Mouse (Mus musculus): Measurements from ENCODE around the gene Colq. TPM values are rescaled to one million over a fixed set of nuclear protein-coding genes. Genes with fewer than 3 reads are reported as not detected.

The Colq gene
- polyA plus RNA-seq, 1 experiment: 0.36 TPM

DNA sequence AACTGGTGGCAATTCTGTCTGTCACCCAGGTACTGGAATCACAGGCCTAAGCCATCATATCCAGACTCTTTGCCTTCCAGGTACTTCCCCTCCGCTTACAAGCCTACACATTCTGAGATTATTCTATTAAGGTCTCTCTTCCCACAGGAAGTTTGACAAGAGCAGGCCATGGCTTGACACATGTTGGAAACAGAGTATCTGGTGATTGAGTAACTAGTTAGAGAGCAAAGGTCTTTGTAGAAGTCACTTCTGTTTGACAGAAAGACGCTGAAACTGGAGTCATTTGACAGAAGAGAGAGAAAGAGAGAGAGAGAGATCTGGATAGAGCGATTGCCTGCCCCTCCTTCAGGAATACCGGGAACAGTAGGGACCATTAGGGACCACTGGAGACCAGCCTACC, 60.3 kb downstream of the Colq start:
- no peak for DNase-seq (ENCODE audit: low read depth)

DNA sequence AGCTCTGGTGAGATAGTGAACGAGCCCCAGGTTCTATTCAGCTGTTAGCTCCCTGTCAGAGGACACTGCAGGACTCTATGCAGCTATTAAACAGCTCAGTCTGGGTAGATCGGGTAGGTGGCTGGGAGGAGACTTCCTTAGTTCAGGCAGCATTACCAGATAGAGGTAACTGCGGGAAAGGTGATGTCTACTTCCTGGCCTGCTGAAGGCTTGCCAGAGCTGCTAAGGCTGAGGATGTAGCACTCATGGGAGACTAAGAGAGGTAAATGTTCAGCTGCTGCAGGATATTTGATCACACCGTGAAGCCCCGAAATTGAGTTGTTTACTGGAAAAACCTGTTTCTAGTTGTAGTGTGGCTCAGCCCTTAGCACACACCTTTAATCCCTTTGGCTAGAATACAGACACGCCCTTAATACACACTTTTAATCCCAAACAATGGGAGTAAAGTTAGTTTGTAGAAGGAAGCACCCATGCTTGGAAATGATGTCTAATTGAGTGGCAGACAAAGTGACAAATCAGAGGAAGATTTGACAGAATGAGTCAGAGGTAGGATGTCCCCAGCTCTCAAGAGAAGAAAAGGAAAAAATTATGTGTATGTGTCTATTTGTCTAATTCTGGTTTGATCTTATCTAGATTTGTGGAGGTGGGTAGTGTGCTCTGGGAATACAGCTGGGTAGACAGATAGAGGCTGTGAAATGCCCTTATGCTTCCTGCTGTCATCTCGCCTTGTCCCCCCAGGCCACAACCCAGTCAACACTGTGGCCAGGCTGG, 65.9 kb downstream of the Colq start:
- DNase-seq (ENCODE audit: low read depth): no peak

DNA sequence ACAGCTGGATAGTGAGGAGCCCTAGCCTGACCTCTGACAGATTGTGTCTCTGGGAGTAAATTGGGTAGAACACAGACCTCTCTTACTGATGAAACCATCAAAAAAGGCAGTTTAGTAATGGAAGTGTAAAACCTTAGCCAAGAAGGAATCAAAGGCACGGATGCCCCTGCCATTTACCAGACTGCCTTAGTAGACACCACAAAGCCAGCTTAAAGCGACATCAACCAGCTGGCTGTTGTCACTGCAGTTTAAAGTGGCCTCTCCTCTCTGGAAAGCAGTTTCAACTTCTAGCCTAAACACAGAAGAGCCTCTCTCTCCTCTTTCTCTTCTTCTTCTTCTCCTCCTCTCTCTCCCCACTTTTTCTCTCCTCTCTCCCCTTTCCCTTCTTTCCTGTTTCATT, 69.8 kb downstream of the Colq start:
- no peak for DNase-seq (ENCODE audit: low read depth)

DNA sequence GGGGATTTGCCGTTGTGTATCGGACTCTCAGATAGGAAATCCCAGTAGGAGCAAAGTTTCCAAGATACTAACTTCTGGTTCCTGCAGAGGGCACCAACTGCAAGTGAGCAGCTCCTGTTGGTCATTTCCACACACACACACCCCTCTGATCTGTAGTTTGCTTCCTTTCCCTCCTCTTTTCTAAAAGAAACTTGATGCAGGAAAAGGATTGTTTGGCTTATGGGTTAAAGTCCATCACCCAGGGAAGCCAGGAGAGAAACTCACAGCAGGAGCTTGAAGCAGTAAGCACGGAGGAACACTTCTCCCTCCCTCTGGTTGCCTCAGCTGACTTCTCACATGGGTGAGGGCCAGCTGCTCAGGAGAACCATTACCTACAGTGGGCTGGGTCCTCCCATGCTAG, 72.0 kb downstream of the Colq start:
- DNase-seq (ENCODE audit: low read depth): no peak

GRCm38 (mm10) chr14:31515895-31516294, 75.2 kb downstream of the Colq start:
- DNase-seq (ENCODE audit: low read depth): peak; percentile 54

DNA sequence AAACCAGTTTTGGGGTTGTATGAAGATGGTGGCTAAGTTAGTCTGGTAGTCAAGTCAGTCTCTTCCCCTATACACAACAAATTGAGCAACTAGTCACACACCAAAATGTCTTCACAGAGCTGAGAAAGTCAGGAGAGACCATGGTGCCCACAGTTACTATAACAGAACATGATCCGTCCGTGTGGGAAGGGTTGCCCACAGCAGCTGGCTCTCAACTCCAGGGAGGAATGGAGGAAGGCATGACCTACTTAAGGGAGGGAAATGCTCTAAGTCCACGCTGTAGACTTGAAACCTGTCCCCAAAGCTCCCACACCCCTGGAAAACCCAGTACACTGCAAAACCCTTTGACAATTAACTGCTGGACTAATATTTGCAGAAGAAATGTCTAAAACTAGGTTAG, 80.8 kb downstream of the Colq start:
- no peak for DNase-seq (ENCODE audit: low read depth)

GRCm38 (mm10) chr14:31509911-31510310, 81.2 kb downstream of the Colq start:
- no peak for DNase-seq (ENCODE audit: low read depth)

GRCm38 (mm10) chr14:31506456-31506855, 84.7 kb downstream of the Colq start:
- no peak for DNase-seq (ENCODE audit: low read depth)

DNA sequence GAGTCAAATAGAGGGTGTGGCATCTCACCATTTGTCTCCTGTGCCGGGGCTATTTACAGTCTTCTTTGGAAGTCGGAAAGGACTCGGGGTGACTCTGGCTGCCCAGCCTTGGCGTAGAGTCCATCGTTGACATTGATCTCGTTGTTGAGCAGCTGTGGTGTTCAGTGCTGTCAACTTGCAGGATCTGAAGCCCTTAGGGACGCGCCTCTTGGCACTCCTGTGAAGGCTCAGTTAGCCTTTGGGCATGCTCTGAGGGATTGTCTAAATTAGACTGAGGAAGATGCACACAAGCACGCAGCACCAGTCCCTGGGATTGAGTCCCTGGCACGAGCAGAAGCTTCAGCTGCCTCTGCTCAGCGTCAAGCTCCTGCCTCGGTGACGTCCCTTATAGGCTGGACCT, 87.7 kb downstream of the Colq start:
- no peak for DNase-seq (ENCODE audit: low read depth)

- DNase-seq (ENCODE audit: low read depth): no peak
These were observed 91.6 kb downstream of the Colq start for GRCm38 (mm10) chr14:31499526-31499925.

DNA sequence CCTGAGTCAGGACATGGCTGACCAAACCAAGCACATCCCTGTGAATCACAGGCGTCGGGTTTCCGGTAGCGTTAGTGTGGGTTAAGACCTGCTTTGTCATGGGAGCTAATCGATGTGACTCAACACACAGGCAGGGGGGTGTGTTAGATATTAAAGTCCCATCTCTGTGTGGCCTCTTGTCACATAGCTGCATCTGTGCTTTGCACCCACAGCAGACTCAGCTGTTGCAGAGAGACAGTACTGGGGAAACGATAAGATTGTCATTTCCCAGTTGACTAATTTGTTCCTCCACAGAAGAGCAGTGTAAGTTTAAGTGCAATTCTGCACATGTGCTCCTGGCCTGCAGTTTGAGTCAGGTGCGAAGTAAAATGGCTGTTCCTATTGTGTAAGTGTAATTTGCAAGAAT, 94.9 kb downstream of the Colq start:
- no peak for DNase-seq (ENCODE audit: low read depth)

DNA sequence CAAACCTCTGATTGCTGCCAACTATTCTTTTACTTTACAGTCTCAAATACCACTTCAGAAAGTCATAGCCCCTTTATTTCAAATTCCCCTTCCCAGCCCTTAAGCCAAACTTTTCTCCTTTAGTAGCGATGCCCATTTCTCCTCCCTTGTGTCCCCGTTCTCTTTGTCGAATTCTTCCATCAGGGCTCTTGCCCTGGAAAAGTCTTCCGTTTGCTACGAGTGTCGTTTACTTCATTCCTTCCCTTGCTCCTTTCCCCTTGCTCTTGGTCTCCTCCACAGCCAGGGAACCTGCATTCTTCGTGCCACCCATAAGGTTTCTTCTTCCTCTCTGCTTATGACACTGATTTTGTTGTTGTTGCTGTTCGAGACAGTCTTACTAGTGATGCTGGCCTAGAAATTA, 95.6 kb downstream of the Colq start:
- no peak for DNase-seq (ENCODE audit: low read depth)

- DNase-seq (ENCODE audit: low read depth): peak; percentile 55
These were observed 96.1 kb downstream of the Colq start, which contains the start of gene Mettl6 for GRCm38 (mm10) chr14:31494975-31495455. Gene Mettl6 (minus strand): TSS chr14:31495040.

- DNase-seq (ENCODE audit: low read depth): no peak
These were observed 96.7 kb downstream of the Colq start, which contains the start of gene Eaf1 for GRCm38 (mm10) chr14:31494349-31494974. Gene Eaf1 (plus strand): TSS chr14:31494399.

DNA sequence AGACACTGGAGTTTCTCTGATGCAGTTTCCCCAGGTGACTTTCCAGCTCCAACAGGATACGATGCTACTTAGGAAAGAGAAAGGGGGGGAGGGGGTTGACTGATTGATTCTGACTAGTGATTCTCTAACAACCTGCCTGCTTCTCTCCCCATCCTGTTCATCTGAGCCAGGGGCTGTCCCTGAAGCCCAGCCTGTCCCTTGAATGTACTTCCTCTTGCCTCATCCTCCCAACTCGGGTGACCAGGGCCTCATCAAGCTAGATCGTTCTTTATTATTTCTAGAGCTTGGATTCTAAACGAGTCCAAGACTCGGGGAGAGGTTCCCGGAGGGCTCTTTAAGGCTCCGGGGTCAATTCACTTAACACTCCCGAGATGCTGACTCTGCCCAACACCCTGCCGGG, 97.2 kb downstream of the Colq start:
- no peak for DNase-seq (ENCODE audit: low read depth)

- DNase-seq (ENCODE audit: low read depth): no peak
These were observed 103.1 kb downstream of the Colq start for GRCm38 (mm10) chr14:31488055-31488454.

DNA sequence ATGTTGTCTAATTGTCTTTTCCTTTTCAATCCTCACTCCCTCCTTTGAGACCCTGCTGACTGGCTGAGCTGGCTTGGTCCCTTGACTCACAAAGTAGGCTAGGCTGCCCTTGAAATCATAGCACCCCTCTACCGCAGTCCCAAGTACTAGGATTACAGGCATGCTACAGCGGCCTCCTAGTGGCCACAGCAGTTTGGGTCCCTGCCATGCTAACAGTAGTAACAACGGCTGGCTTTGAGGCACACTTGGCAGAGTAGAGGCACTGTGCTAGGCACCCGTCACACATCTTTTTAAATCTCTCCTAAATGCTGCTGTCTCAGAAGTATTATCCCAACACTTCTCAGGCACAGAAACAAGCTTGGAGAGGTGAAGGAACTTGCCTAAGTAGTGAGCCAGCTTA, 104.7 kb downstream of the Colq start:
- no peak for DNase-seq (ENCODE audit: low read depth)

DNA sequence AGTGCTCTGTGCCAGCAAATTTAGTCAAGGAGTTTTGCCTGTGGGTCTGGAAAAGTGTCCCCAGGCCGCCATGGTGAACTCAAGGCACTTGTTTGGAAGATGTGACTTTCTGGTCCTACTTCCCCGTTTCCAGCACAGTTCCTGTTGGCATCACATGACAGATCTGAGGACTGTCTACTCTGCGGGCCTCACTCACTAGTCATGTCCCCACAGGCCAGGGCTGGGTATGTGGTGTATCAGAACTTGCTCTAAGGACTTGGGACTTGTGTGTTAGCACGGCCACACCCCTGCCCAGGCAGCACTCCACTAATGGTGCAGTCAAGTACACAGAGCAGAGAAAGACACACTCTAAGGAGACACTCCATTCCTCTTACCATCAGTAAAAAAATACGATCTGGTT, 108.7 kb downstream of the Colq start:
- DNase-seq (ENCODE audit: low read depth): no peak

GRCm38 (mm10) chr14:31473297-31473696, 117.8 kb downstream of the Colq start:
- DNase-seq (ENCODE audit: low read depth): no peak
